Mouse (Mus musculus) spleen, adult 2 months (tissue): ENCODE data around the gene Bpifb4.

ENCODE experiments used
- CTCF ChIP-seq: fragments of 200-500 bp; IDR thresholded peaks from 2 replicates; pipeline ENCODE4 v1.5.1; 2011; ENCODE audit warnings: mild to moderate bottlenecking, inconsistent platforms; ENCODE audit not compliant: insufficient read depth, insufficient read length, insufficient replicate concordance; ENCODE audit errors: extremely low read depth
- POLR2A ChIP-seq: fragments of 200-500 bp; IDR thresholded peaks from 2 replicates; pipeline ENCODE4 v1.6.1; 2011; ENCODE audit warnings: low read depth, low read length, inconsistent platforms

DNA sequence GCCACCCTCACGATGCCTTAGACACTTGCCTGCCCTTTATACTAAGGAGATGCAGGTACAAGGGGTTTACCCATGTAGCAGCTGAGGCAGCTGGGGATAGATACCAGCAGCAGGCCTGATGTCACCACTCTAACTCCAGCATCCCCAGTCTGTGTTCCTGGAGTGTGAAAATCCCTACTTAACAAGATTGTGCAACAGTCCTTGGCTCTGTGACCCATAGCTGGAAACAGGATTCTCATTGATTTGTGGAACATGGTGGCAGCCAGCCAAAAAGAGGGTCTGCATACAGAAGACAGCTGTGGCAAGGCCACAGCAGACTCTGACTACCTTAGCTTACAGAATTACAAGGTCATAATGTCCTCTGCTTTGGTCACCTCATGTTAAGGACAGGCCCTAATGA is 67.1 kb downstream of the Bpifb4 start:
- TF ChIP-seq CTCF (no peak), POLR2A (no peak)
